Mouse (Mus musculus): ENCODE results near the gene Sirpa. TPM values are rescaled to one million over a fixed set of nuclear protein-coding genes. Genes with fewer than 3 reads are reported as not detected.

Sirpa gene
- total RNA-seq, 2 experiments from 2014 or later, result 375 to 384 TPM

DNA sequence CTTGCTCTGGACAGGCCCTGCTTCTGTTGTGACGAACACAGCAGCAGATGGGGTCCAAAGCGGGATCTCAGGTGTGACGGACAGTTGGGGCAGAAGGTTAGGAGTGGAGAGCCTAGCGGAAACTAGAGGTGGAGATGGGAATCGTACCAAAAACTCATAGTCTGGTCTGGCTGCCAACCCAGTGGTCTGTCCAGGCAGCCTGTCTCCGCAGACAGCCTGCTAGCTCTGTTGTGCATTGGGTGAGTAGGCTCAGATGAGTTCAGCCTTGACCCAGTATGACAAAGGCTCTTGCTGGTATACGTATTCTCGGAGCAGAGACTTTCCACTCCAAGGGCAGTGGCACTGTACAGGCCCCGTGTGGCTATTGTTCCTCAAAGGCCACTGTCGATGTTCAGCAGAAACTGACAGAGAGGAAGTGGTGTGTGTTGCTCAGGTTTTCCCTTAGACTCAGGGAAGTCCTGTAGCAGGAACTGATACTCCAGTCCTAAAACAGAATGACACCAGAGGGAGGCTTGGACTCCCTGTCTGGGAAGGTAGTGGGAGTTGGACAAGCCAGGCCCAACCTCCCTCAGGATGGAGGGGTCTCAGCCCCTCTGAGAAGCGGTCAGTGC is 6.6 kb upstream of the Sirpa start:
- no peak for DNase-seq (ENCODE audit: extremely low spot score in 1 of 2, low spot score in 2 of 2)
- intact Hi-C loops (cut with DNase I), result no loop called here
- TF ChIP-seq CTCF (IDR thresholded peaks at IDR 0.05), result no peak
- H3K27ac ChIP-seq, result peak overlapping the region; percentile 16; the same call in 1 of the 2 replicates
- no peak overlapping the region for H3K4me3 ChIP-seq

DNA sequence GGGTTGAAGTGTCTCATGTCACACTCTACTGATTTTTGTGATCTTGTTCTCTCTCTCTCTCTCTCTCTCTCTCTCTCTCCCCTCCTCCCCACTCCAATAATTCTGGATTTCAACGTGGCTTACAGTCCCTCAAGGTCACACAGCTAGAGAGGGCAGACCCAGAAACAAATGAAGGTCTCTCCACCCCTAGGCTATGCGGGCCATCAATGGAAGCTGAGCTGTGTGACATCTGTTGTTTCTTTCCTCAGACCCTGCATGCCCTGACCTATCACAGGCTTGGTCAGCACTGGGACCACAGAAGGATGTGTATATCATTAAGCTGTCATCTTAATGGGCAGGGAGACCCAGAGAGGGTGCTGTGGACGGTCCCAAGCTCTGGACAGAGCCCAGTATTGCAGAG is 5.4 kb upstream of the Sirpa start:
- intact Hi-C loops (cut with DNase I), result no loop called here

DNA sequence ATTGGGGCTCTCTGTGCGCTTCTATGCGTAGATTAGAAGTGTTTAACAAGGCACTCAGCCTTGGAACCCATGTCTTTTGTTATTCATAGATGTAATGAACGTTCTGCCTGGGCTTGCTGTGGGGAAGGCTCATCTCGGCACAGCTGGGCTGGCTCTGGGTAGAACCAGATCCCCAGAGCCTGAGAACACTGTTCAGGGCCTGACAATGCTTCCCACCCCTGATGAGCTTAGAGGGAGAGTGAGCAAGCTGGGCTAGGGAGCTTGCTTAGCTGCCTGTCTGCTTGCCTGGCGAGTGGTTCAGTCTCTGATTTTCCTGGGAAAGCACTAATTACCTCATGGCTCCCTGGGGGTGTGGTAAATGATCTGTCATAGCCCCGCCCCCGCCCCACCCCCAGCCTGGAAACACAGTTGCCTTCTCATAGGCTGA is 4.8 kb upstream of the Sirpa start:
- TF ChIP-seq CTCF (IDR thresholded peaks at IDR 0.05), result no peak
- Histone ChIP-seq H3K4me3 (no peak overlapping the region), H3K27ac (no peak overlapping the region)
- no peak for DNase-seq (ENCODE audit: extremely low spot score in 1 of 2, low spot score in 2 of 2)
- intact Hi-C loops (cut with DNase I), result no loop called here

More for the DNA sequence above, 5.4 kb upstream of the Sirpa start:
- no peak for TF ChIP-seq CTCF (IDR thresholded peaks at IDR 0.05)
- Histone ChIP-seq H3K4me3 (no peak overlapping the region), H3K27ac (no peak overlapping the region)
- DNase-seq (ENCODE audit: extremely low spot score in 1 of 2, low spot score in 2 of 2), result no peak

DNA sequence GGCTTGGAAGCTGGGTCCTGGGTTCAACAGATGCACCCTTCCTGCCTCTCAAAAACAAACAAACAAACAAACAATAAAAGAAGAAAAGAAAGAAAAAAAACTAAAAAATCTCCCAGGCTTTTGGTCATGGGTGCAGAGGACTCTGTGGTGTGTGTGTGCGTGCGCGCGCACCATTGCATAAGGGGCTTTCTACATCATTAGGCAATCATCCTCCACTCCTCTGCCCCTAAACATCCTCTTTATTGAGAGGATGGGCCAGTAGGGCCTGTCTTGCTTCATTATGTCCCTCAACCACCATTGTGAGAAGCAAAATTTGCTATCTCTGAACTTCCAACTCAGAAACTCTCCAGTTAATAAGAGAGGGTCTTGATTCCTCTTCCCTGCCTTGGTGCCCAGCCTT is 738 bp upstream of the Sirpa start:
- peak overlapping the region; percentile 68 for H3K4me3 ChIP-seq
- no peak for DNase-seq (ENCODE audit: extremely low spot score in 1 of 2, low spot score in 2 of 2)
- peak overlapping the region; percentile 99 for H3K27ac ChIP-seq
- intact Hi-C loops (cut with DNase I), result no loop called here
- TF ChIP-seq CTCF (IDR thresholded peaks at IDR 0.05), result no peak

DNA sequence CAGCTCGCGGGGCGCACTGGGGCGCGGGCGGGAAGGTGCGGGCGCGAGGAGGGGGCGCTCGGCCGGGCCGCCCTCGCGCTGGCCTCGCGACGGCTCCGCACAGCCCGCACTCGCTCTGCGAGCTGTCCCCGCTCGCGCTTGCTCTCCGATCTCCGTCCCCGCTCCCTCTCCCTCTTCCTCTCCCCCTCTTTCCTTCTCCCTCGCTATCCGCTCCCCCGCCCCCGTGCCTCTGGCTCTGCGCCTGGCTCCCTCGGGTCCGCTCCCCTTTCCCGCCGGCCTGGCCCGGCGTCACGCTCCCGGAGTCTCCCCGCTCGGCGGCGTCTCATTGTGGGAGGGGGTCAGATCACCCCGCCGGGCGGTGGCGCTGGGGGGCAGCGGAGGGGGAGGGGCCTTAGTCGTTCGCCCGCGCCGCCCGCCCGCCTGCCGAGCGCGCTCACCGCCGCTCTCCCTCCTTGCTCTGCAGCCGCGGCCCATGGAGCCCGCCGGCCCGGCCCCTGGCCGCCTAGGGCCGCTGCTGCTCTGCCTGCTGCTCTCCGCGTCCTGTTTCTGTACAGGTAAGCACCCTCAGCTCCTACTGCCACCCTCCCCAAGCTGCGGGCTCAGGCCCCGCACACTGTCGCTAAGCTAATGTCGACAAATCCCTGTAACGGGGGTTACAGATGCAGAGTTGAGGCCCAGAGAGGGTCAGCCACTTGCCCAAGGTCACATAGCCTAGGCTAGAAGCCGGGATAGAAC is 673 bp downstream of the Sirpa start:
- DNase-seq (ENCODE audit: extremely low spot score in 1 of 2, low spot score in 2 of 2), result peak; percentile 85 to 89
- peak overlapping the region; percentile 99 for H3K27ac ChIP-seq
- intact Hi-C loops (cut with DNase I), result loop anchor here (1.0 kb wide), 2 partner anchors 19 to 91 kb away; no protein-coding TSS in a partner anchor
- TF ChIP-seq CTCF (IDR thresholded peaks at IDR 0.05), result no peak; the same call in 1 of the 2 replicates
- H3K4me3 ChIP-seq, result peak overlapping the region; percentile 68

DNA sequence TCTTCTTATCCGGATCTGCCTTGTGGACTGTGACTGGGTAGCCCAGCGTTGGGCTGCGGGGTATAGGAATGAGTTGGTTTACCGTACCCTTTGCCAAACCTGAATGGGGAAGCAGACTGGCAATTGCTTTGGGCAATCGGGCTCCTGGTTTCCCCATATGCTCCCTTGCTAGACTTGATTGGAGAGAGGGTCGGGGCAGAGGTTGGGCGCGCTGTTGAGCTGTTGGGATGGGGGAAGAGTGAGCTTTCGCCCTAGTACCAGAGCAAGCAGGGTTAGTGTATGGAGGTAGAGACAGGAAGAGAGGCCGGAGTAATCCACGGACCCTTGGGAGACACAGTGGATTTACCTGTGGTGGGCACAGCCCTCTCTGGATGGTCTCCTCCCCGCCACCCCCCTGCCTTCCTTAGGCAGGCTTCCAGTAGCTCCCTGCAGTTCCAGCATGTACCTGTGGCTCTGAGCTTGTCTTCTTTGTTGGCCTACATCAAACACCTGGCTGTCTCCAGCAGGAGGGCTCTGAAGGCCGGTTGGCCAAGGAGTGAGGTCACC is 1.3 kb downstream of the Sirpa start:
- intact Hi-C loops (cut with DNase I), result loop anchor here (1.0 kb wide), 2 partner anchors 20 to 92 kb away; no protein-coding TSS in a partner anchor
- H3K4me3 ChIP-seq, result peak overlapping the region; percentile 68
- TF ChIP-seq CTCF (IDR thresholded peaks at IDR 0.05), result peak; percentile 21
- H3K27ac ChIP-seq, result peak overlapping the region; percentile 99
- no peak for DNase-seq (ENCODE audit: extremely low spot score in 1 of 2, low spot score in 2 of 2)

DNA sequence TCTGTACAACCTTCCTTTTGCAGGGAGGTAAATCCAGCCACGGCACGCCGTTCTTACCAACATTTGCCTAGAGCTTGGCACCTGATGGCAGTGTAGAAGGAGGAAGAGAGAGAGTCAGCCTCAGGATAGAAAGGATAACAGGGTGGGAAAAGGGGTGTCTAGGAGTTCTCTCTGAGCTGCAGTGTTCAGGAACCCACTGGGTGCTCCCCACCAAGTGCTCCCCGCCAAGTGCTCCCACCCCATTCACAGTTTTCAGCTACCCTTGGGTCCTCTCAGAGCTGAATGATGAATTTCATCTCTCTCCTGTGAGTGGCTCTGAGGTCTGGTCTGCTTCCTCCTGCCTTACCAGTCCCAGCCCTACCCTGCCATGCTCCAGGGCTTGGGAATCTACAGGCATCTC is 1.9 kb downstream of the Sirpa start:
- DNase-seq (ENCODE audit: extremely low spot score in 1 of 2, low spot score in 2 of 2), result no peak
- no peak for TF ChIP-seq CTCF (IDR thresholded peaks at IDR 0.05)
- intact Hi-C loops (cut with DNase I), result no loop called here
- Histone ChIP-seq H3K4me3 (peak overlapping the region; percentile 68), H3K27ac (peak overlapping the region; percentile 99)

DNA sequence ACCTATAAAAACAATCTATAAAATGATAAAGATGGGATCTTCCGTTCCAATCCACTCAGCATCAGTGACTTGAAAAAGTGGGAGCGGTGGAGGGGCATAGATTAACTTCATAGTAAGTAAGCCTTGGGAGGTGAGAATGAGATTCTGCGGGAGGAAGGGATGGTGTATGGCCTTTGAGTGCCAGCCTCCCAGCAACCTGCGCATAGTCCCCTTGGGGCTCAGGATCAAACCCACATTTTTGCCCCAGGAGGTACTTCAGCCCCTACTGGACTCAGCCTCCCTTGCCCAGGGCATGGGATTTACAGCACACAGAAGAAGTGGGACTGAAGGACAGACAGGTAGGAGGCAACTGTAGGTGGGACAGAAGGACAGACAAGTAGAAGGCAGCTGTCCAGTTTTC is 2.6 kb downstream of the Sirpa start:
- DNase-seq (ENCODE audit: extremely low spot score in 1 of 2, low spot score in 2 of 2), result no peak
- Histone ChIP-seq H3K27ac (peak overlapping the region; percentile 89), H3K4me3 (peak overlapping the region; percentile 68)
- intact Hi-C loops (cut with DNase I), result no loop called here
- TF ChIP-seq CTCF (IDR thresholded peaks at IDR 0.05), result no peak

DNA sequence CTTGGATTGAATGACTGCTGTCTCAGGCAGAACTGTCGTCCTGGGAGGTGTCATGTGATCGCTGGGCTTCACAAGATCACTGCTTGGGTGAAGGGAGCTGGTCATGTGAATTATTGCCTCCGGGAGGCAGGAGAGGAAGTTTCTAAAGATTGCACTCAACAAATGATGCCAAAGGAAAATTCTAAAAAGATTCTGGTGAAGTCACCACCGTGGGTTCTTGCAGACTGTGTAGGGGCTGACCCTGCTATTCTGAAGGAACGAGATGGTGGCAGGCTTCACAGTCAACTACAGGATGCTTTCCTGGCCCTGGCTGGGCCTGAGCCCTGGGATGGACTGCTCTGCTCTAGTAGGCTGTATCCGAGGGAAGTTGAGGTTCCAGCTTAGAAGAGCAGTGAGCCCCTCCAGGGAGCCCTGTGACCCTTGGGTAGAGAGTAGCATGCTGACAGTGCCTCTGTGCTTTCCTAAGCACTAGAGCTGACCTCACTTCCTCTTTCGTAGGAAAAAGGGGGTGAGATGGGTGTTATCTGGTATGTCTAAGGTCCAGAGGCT is 3.1 kb downstream of the Sirpa start:
- H3K27ac ChIP-seq, result peak overlapping the region; percentile 89
- no peak for DNase-seq (ENCODE audit: extremely low spot score in 1 of 2, low spot score in 2 of 2)
- intact Hi-C loops (cut with DNase I), result loop anchor here (2.0 kb wide), 1 partner anchor 29 kb away; no protein-coding TSS in a partner anchor
- no peak; the same call in 1 of the 2 replicates for TF ChIP-seq CTCF (IDR thresholded peaks at IDR 0.05)
- peak overlapping the region; percentile 68 for H3K4me3 ChIP-seq

DNA sequence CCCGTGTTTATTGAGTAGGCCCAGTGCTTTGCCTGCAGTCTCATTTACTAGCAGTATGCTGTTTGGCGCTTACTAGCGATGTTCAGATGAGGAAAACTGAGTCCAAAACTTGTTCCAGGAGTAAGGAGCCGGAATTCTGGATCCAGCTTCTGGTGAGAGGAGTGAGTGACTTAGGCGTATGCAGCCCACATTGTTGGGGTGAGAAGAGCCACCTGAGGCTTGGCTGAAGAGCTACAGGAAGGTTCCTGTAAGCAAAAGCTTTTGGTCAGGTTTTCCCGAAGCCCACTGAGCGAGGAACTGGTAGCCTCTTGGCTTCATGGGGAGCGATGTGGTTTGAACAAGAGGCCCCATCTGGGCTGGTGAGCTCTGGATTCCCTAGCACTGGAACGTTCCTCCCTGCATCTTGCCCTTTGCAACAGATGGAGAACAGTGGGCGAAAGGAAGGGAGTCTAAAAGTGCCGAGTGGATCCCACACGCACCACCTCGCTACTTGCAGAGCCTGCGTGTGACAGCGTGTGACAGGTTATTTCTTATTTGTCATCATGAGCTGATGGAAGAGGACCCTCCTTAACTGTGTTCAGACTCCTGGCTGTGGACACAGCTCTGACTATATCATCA is 4.0 kb downstream of the Sirpa start:
- Histone ChIP-seq H3K27ac (peak overlapping the region; percentile 89), H3K4me3 (peak overlapping the region; percentile 68)
- intact Hi-C loops (cut with DNase I), result loop anchor here (2.0 kb wide), 1 partner anchor 28 kb away; no protein-coding TSS in a partner anchor
- no peak for TF ChIP-seq CTCF (IDR thresholded peaks at IDR 0.05)
- DNase-seq (ENCODE audit: extremely low spot score in 1 of 2, low spot score in 2 of 2), result peak; percentile 62 to 65

DNA sequence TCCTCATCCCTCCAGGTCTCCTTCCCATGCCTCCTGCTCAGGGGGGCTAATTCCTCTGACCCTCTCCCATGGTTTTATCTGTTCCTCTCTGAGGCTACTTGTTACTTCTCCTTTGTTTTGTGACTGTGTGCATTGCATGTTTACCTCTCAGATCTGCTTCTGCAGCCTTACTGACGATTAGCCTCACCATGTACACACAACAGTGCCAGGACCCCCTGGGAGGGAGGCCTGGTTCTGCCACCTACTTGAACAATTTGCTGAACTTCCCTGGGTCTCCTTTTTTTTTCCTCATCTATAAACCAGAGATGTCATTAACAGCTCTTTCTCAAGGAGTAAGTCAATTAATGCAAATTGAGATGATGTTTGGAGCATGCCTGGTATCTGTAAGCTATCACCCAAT is 4.9 kb downstream of the Sirpa start:
- DNase-seq (ENCODE audit: extremely low spot score in 1 of 2, low spot score in 2 of 2), result no peak
- no peak for TF ChIP-seq CTCF (IDR thresholded peaks at IDR 0.05)
- Histone ChIP-seq H3K4me3 (peak overlapping the region; percentile 68), H3K27ac (peak overlapping the region; percentile 89)
- intact Hi-C loops (cut with DNase I), result loop anchor here (2.0 kb wide), 1 partner anchor 27 kb away; no protein-coding TSS in a partner anchor

Measured in left cerebral cortex, adult 2 months (tissue).